Mouse (Mus musculus) heart, embryonic 13.5 days (tissue): Measurements from ENCODE around the gene Tecpr2. TPM values are rescaled to one million over a fixed set of nuclear protein-coding genes. Genes with fewer than 3 reads are reported as not detected.

Source experiments
- ATAC-seq: fragments of 200-750 bp; cut with Nextera tagmentation; 2 replicates; pipeline ENCODE4 v1.8.0; 2017; ENCODE audit warnings: moderate TSS enrichment; ENCODE audit not compliant: insufficient number of reproducible peaks, low FRiP score, low TSS enrichment; ENCODE audit errors: extremely low read depth
- H3K27ac ChIP-seq: fragments of 300-500 bp; sonication (generic); replicated peaks from 2 replicates; pipeline ENCODE4 v1.5.1; 2015; ENCODE audit warnings: moderate library complexity, mild to moderate bottlenecking, inconsistent platforms
- H3K27me3 ChIP-seq: fragments of 300-500 bp; sonication (generic); replicated peaks from 2 replicates; pipeline ENCODE4 v1.6.1; 2015; ENCODE audit warnings: mild to moderate bottlenecking, inconsistent platforms
- H3K36me3 ChIP-seq: fragments of 300-500 bp; sonication (generic); 2 replicates; pipeline ENCODE4 v1.6.1; 2015; ENCODE audit warnings: mild to moderate bottlenecking, inconsistent platforms
- H3K4me1 ChIP-seq: fragments of 300-500 bp; sonication (generic); 2 replicates; pipeline ENCODE4 v1.6.1; 2015; ENCODE audit warnings: inconsistent platforms
- H3K4me2 ChIP-seq: fragments of 300-500 bp; sonication (generic); 2 replicates; pipeline ENCODE4 v1.6.1; 2015; ENCODE audit warnings: inconsistent platforms, mild to moderate bottlenecking, moderate library complexity
- H3K4me3 ChIP-seq: fragments of 300-500 bp; sonication (generic); 2 replicates; pipeline ENCODE4 v1.5.1; 2015; ENCODE audit warnings: moderate library complexity, mild to moderate bottlenecking, inconsistent platforms
- H3K9ac ChIP-seq: fragments of 300-500 bp; sonication (generic); 2 replicates; pipeline ENCODE4 v1.6.1; 2015; ENCODE audit warnings: inconsistent platforms, mild to moderate bottlenecking, moderate library complexity
- H3K9me3 ChIP-seq: fragments of 300-500 bp; sonication (generic); 2 replicates; pipeline ENCODE4 v1.6.1; 2016; ENCODE audit warnings: inconsistent platforms
- WGBS: fragments of 180-500 bp; shearing (Covaris S2); methylation state at CpG from one replicate; pipeline ENCODE4 v1.1.7; 2015; ENCODE audit warnings: mixed read lengths; 5-methylcytosine and 5-hydroxymethylcytosine counted together
- polyA plus RNA-seq: library from polyadenylated mRNA; unstranded; fragments of >200 nt; fragmentation: Nextera tagmentation; extraction: Ambion mirVana; gene quantifications from 2 replicates; pipeline ENCODE4 v1.2.1, GENCODE M21; 2015

Gene Tecpr2
- polyA plus RNA-seq, 1 experiment from 2014 or later: 2.9 TPM

- no peaks in the 10 kb centered on the region for H3K4me1 ChIP-seq
- no peak overlapping the region for H3K4me3 ChIP-seq
- no peak overlapping the region for H3K4me2 ChIP-seq
- WGBS: 83% methylated on average over 4 of the region's 4 CpGs
- H3K9ac ChIP-seq: no peak overlapping the region
- no peak for ATAC-seq
- no peaks in the 10 kb centered on the region for H3K27me3 ChIP-seq
- H3K9me3 ChIP-seq: no peaks in the 10 kb centered on the region
- H3K36me3 ChIP-seq: peaks cover 47% of the 10 kb centered on the region
- H3K27ac ChIP-seq: no peak overlapping the region
These were observed 31.2 kb downstream of the Tecpr2 start for GRCm38 (mm10) chr12:110920254-110920653.

- WGBS: 77% methylated on average over 5 of the region's 5 CpGs
- no peak overlapping the region for H3K27ac ChIP-seq
- no peaks in the 10 kb centered on the region for H3K4me1 ChIP-seq
- no peak overlapping the region for H3K9ac ChIP-seq
- no peak overlapping the region for H3K4me2 ChIP-seq
- no peaks in the 10 kb centered on the region for H3K27me3 ChIP-seq
- no peak overlapping the region for H3K4me3 ChIP-seq
- H3K36me3 ChIP-seq: peaks cover 39% of the 10 kb centered on the region
- ATAC-seq: no peak
- H3K9me3 ChIP-seq: no peaks in the 10 kb centered on the region
These were observed 32.5 kb downstream of the Tecpr2 start for GRCm38 (mm10) chr12:110921572-110921971.

- Histone ChIP-seq H3K9me3 (no peaks in the 10 kb centered on the region), H3K27ac (no peak overlapping the region), H3K4me1 (0 out of 2 replicates have a peak, but pooled peaks cover 5% of the 10 kb centered on the region), H3K36me3 (peaks cover 46% of the 10 kb centered on the region), H3K4me3 (no peak overlapping the region), H3K9ac (no peak overlapping the region), H3K27me3 (no peaks in the 10 kb centered on the region), H3K4me2 (no peak overlapping the region)
- 59% methylated on average over 5 of the region's 5 CpGs for WGBS
- ATAC-seq: no peak
These were observed 43.8 kb downstream of the Tecpr2 start for GRCm38 (mm10) chr12:110932820-110933219.

GRCm38 (mm10) chr12:110935983-110936620, 47.0 kb downstream of the Tecpr2 start:
- Histone ChIP-seq H3K4me3 (no peak overlapping the region), H3K9me3 (no peaks in the 10 kb centered on the region), H3K27ac (no peak overlapping the region), H3K27me3 (no peaks in the 10 kb centered on the region), H3K4me1 (0 out of 2 replicates have a peak, but pooled peaks cover 3% of the 10 kb centered on the region), H3K4me2 (no peak overlapping the region), H3K36me3 (peaks cover 51% of the 10 kb centered on the region), H3K9ac (no peak overlapping the region)
- 55% methylated on average over 9 of the region's 9 CpGs for WGBS
- ATAC-seq: peak; percentile 65; the same call in 1 of the 2 replicates

GRCm38 (mm10) chr12:110937496-110937895, 48.4 kb downstream of the Tecpr2 start:
- no peak overlapping the region for H3K27ac ChIP-seq
- no peaks in the 10 kb centered on the region for H3K27me3 ChIP-seq
- 85% methylated on average over 5 of the region's 5 CpGs for WGBS
- no peak overlapping the region for H3K9ac ChIP-seq
- H3K4me2 ChIP-seq: no peak overlapping the region
- H3K4me3 ChIP-seq: no peak overlapping the region
- no peak for ATAC-seq
- H3K4me1 ChIP-seq: 0 out of 2 replicates have a peak, but pooled peaks cover 3% of the 10 kb centered on the region
- no peaks in the 10 kb centered on the region for H3K9me3 ChIP-seq
- H3K36me3 ChIP-seq: peaks cover 45% of the 10 kb centered on the region

- no peak for ATAC-seq
These were observed 50.3 kb downstream of the Tecpr2 start for GRCm38 (mm10) chr12:110939385-110939784.

GRCm38 (mm10) chr12:110940869-110941268, 51.8 kb downstream of the Tecpr2 start:
- no peak overlapping the region for H3K27ac ChIP-seq
- ATAC-seq: no peak

More at GRCm38 (mm10) chr12:110939385-110939784, 50.3 kb downstream of the Tecpr2 start:
- WGBS: 88% methylated on average over 5 of the region's 5 CpGs
- H3K4me3 ChIP-seq: no peak overlapping the region
- H3K4me2 ChIP-seq: no peak overlapping the region
- no peak overlapping the region for H3K27ac ChIP-seq
- no peak overlapping the region for H3K9ac ChIP-seq
- H3K4me1 ChIP-seq: 0 out of 2 replicates have a peak, but pooled peaks cover 3% of the 10 kb centered on the region
- no peaks in the 10 kb centered on the region for H3K9me3 ChIP-seq
- peaks cover 33% of the 10 kb centered on the region for H3K36me3 ChIP-seq
- no peaks in the 10 kb centered on the region for H3K27me3 ChIP-seq

GRCm38 (mm10) chr12:110946216-110946615, 57.2 kb downstream of the Tecpr2 start:
- Histone ChIP-seq H3K4me2 (no peak overlapping the region), H3K36me3 (peaks cover 52% of the 10 kb centered on the region), H3K9me3 (no peaks in the 10 kb centered on the region), H3K27ac (no peak overlapping the region), H3K27me3 (no peaks in the 10 kb centered on the region), H3K4me3 (no peak overlapping the region), H3K9ac (no peak overlapping the region), H3K4me1 (0 out of 2 replicates have a peak, but pooled peaks cover 5% of the 10 kb centered on the region)
- ATAC-seq: no peak
- 87% methylated on average over 7 of the region's 7 CpGs for WGBS

More at GRCm38 (mm10) chr12:110940869-110941268, 51.8 kb downstream of the Tecpr2 start:
- H3K4me1 ChIP-seq: 0 out of 2 replicates have a peak, but pooled peaks cover 3% of the 10 kb centered on the region
- H3K4me2 ChIP-seq: no peak overlapping the region
- H3K36me3 ChIP-seq: peaks cover 43% of the 10 kb centered on the region
- H3K27me3 ChIP-seq: no peaks in the 10 kb centered on the region
- no peaks in the 10 kb centered on the region for H3K9me3 ChIP-seq
- H3K9ac ChIP-seq: no peak overlapping the region
- WGBS: 90% methylated on average over 3 of the region's 3 CpGs
- no peak overlapping the region for H3K4me3 ChIP-seq

GRCm38 (mm10) chr12:110948082-110948909, 59.2 kb downstream of the Tecpr2 start:
- no peak for ATAC-seq
- Histone ChIP-seq H3K4me3 (no peak overlapping the region), H3K9me3 (no peaks in the 10 kb centered on the region), H3K27me3 (no peaks in the 10 kb centered on the region), H3K4me1 (0 out of 2 replicates have a peak, but pooled peaks cover 5% of the 10 kb centered on the region), H3K27ac (no peak overlapping the region), H3K9ac (no peak overlapping the region), H3K36me3 (peaks cover 41% of the 10 kb centered on the region), H3K4me2 (no peak overlapping the region)
- 75% methylated on average over 6 of the region's 6 CpGs for WGBS

GRCm38 (mm10) chr12:110948910-110949201, 59.8 kb downstream of the Tecpr2 start:
- WGBS: 88% methylated on average over 3 of the region's 3 CpGs
- Histone ChIP-seq H3K4me1 (0 out of 2 replicates have a peak, but pooled peaks cover 5% of the 10 kb centered on the region), H3K36me3 (peaks cover 41% of the 10 kb centered on the region), H3K4me3 (no peak overlapping the region), H3K27me3 (no peaks in the 10 kb centered on the region), H3K9ac (no peak overlapping the region), H3K9me3 (no peaks in the 10 kb centered on the region), H3K27ac (no peak overlapping the region), H3K4me2 (no peak overlapping the region)
- ATAC-seq: no peak

GRCm38 (mm10) chr12:110949410-110949809, 60.3 kb downstream of the Tecpr2 start:
- no peaks in the 10 kb centered on the region for H3K27me3 ChIP-seq
- peaks cover 41% of the 10 kb centered on the region for H3K36me3 ChIP-seq
- H3K4me1 ChIP-seq: 0 out of 2 replicates have a peak, but pooled peaks cover 5% of the 10 kb centered on the region
- 80% methylated on average over 1 of the region's 1 CpGs for WGBS
- no peak for ATAC-seq
- H3K27ac ChIP-seq: no peak overlapping the region
- no peak overlapping the region for H3K9ac ChIP-seq
- no peak overlapping the region for H3K4me2 ChIP-seq
- no peak overlapping the region for H3K4me3 ChIP-seq
- H3K9me3 ChIP-seq: no peaks in the 10 kb centered on the region
